Mouse (Mus musculus): ENCODE data around the gene Cpsf3.

The Cpsf3 gene

GRCm38 (mm10) chr12:21333021-21333420 is 47.8 kb downstream of the Cpsf3 start:
- no peak for DNase-seq (ENCODE audit: low spot score in 2 of 2)

- DNase-seq (ENCODE audit: low spot score in 2 of 2), result no peak
Observed at GRCm38 (mm10) chr12:21333766-21334165, 48.6 kb downstream of the Cpsf3 start.

GRCm38 (mm10) chr12:21335869-21336268 is 50.7 kb downstream of the Cpsf3 start:
- DNase-seq (ENCODE audit: low spot score in 2 of 2), result no peak

GRCm38 (mm10) chr12:21337171-21337570 is 52.0 kb downstream of the Cpsf3 start:
- no peak for DNase-seq (ENCODE audit: low spot score in 2 of 2)

GRCm38 (mm10) chr12:21340674-21341073 is 55.5 kb downstream of the Cpsf3 start:
- no peak for DNase-seq (ENCODE audit: low spot score in 2 of 2)

- no peak for DNase-seq (ENCODE audit: low spot score in 2 of 2)
Observed at GRCm38 (mm10) chr12:21346972-21347371, 61.8 kb downstream of the Cpsf3 start.

- DNase-seq (ENCODE audit: low spot score in 2 of 2), result no peak
Observed at GRCm38 (mm10) chr12:21350113-21350876, 65.1 kb downstream of the Cpsf3 start.

GRCm38 (mm10) chr12:21353681-21354080 is 68.5 kb downstream of the Cpsf3 start:
- no peak for DNase-seq (ENCODE audit: low spot score in 2 of 2)

GRCm38 (mm10) chr12:21362686-21363085 is 77.5 kb downstream of the Cpsf3 start:
- DNase-seq (ENCODE audit: low spot score in 2 of 2), result no peak

GRCm38 (mm10) chr12:21363195-21363594 is 78.0 kb downstream of the Cpsf3 start:
- no peak for DNase-seq (ENCODE audit: low spot score in 2 of 2)
